Mouse (Mus musculus) myocyte (in vitro differentiated cells): Measurements from ENCODE around the gene Chac2.
"Not testable (repeated sequence)": the region's sequence is repeated elsewhere in the genome, so short reads cannot be mapped to it uniquely, and the experiment has no call there.

Experiments used
- MAX ChIP-seq: IDR thresholded peaks from one replicate; pipeline ENCODE4 v1.6.1; 2011; ENCODE audit warnings: low read depth, mild to moderate bottlenecking, control low read depth
- MYOD1 ChIP-seq, 3 experiments: IDR thresholded peaks; one replicate each; pipeline ENCODE4 v1.6.1; 2011; ENCODE audit warnings: control low read depth in 2 of 3, low read depth in 2 of 3, mild to moderate bottlenecking in 2 of 3, moderate library complexity in 1 of 3; ENCODE audit not compliant: insufficient read length in 2 of 3, control insufficient read depth in 1 of 3
- MYOG ChIP-seq, 3 experiments: IDR thresholded peaks; one replicate each; pipeline ENCODE4 v1.6.1; 2011; ENCODE audit warnings: control low read depth in 2 of 3, low read depth in 2 of 3, mild to moderate bottlenecking in 2 of 3; ENCODE audit not compliant: insufficient read length in 2 of 3, control insufficient read depth in 1 of 3, insufficient read depth in 1 of 3
- POLR2A ChIP-seq: IDR thresholded peaks from one replicate; pipeline ENCODE4 v1.6.1; 2011; ENCODE audit warnings: low read depth, mild to moderate bottlenecking, control low read depth, moderate library complexity; ENCODE audit not compliant: insufficient read length

DNA sequence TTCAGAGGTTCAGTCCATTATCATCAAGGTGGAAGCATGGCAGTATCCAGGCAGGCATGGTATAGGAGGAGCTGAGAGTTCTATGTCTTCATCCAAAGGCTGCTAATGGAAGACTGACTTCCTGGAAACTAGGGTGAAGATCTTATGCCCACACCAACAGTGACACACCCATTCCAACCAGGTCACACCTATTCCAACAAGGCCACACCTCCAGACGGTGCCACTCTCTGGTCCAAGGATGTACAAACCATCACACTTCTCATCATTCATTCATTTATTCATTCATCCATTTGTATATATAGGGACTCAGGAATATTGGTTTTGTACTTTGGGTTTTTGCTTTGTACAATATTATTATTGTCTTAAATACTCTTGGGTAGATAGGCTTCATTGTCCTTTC lies 23.5 kb upstream of the Chac2 start:
- not testable (repeated sequence) for TF ChIP-seq POLR2A; MAX; MYOD1 (IDR thresholded peaks at IDR 0.05; ENCODE audit: control insufficient read depth in 1 of 3, insufficient read length in 2 of 3, low read depth in 2 of 3); MYOG (IDR thresholded peaks at IDR 0.05; ENCODE audit: control insufficient read depth in 1 of 3, insufficient read depth in 1 of 3, insufficient read length in 2 of 3, low read depth in 2 of 3)
